Mouse (Mus musculus) adrenal gland, adult 2 months (tissue): Measurements from ENCODE around the gene Cbs. TPM values are rescaled to one million over a fixed set of nuclear protein-coding genes. Genes with fewer than 3 reads are reported as not detected.

ENCODE experiments used
- microRNA-seq, 2 experiments: library from miRNA; unstranded; fragments of <30 nt; microRNA quantifications; one replicate each; pipeline ENCODE4 v1.2.0; 2021
- polyA plus RNA-seq: library from polyadenylated mRNA; depleted of rRNA; stranded (reverse); fragments of >200 nt; gene quantifications from 2 replicates; pipeline ENCODE4 v1.2.3, GENCODE M21; 2012; rRNA removed
- total RNA-seq, 2 experiments: library from RNA; stranded (reverse); gene quantifications; 2 replicates each; pipeline ENCODE4 v1.2.3; 2021

Cbs gene
- total and polyA plus RNA-seq, 3 experiments: 2.1 to 8.1 (median 6.4) TPM

Small RNAs within 50 kb of the gene (microRNA-seq; reads per million reads assigned to microRNA genes)
- gene Gm24970: 0 to 0.83 reads per million in 2 experiments

Other genes with a start within 250 kb of the Cbs start
- 10 to 100 TPM; 15.8 to 19.1 TPM for gene Wdr4, start 117.3 kb downstream of the Cbs start, total RNA-seq
- 35.0 and 41.2 TPM in 2 replicates for gene Wdr4, start 117.3 kb downstream of the Cbs start, polyA plus RNA-seq
- 100 to 1,000 TPM; 472 to 552 TPM for gene Ndufv3, start 117.1 kb downstream of the Cbs start, total RNA-seq
- gene Ndufv3, start 117.1 kb downstream of the Cbs start, polyA plus RNA-seq: 84.6 and 101 TPM in 2 replicates
- 10 to 100 TPM; 20.6 to 24.3 TPM for gene Pknox1, start 72.5 kb downstream of the Cbs start, total RNA-seq
- gene Pknox1, start 72.5 kb downstream of the Cbs start, polyA plus RNA-seq: 12.0 and 17.2 TPM in 2 replicates
- gene U2af1, start 21.7 kb upstream of the Cbs start, total RNA-seq: 100 to 1,000 TPM; 146 to 161 TPM
- gene U2af1, start 21.7 kb upstream of the Cbs start, polyA plus RNA-seq: 12.7 and 12.8 TPM in 2 replicates
- gene Cryaa, start 40.6 kb upstream of the Cbs start, total RNA-seq: not detected
- gene Cryaa, start 40.6 kb upstream of the Cbs start, polyA plus RNA-seq: not detected in 2 replicates
- gene Sik1, start 218.6 kb upstream of the Cbs start, total RNA-seq: 10 to 100 TPM; 60.5 to 77.1 TPM
- gene Sik1, start 218.6 kb upstream of the Cbs start, polyA plus RNA-seq: 23.4 and 48.1 TPM in 2 replicates